Mouse (Mus musculus) urinary bladder, postnatal 36 days (tissue): ENCODE data around the gene Gm44.
"Not testable (repeated sequence)": the region's sequence is repeated elsewhere in the genome, so short reads cannot be mapped to it uniquely, and the experiment has no call there.

Experiments
- DNase-seq, 2 experiments: peaks; one replicate each; pipeline ENCODE4 v3.0.0; 2022; ENCODE audit warnings: low spot score in 2 of 2, mixed read lengths in 1 of 2

Gene Gm44

DNA sequence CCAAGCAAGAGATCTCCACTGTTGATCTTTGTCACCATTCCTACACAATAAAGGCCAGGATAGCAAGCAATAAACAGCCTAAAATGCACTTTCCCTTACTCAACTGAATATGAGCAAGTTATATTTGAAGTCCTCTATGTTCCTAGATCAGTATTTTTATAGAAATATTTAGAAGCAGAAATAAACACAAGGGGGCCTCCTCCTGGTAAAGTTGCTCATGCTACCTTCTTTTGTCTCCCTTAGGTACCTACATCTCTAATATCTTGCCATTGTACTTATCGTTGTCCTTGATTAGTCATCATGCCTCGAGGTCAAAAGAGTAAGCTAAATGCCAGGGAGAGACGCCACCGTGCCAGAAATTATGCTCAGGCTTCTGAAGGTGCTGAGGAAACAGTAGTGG lies at the start of gene Gm44:
Gm44 (plus strand) TSS at position 301 of the 400 bp plus-strand sequence.
- no peak for DNase-seq

GRCm38 (mm10) chrX:90927989-90928388 lies 36.0 kb downstream of the Gm44 start:
- no peak for DNase-seq

DNA sequence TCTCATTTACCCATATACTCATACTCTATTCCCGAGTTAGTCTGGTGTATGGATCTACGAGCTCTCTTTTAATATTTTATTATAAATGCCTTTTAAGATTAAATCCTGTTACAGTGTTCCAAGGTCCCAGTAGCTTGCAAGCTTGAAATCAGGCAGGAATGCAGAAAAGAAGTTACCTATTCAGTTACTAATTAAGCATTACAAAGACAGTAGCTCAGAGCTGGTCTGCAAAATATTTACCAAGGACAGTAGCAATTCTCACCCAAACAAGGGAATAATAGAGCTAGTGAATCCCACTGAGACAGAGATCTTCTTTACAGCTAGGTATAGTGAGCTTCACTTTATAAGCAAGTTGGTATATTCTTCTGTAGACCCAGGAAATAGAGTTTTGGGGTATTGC lies 46.3 kb downstream of the Gm44 start:
- DNase-seq: not testable (repeated sequence)
